Mouse (Mus musculus) CH12.LX (cell line): ENCODE measurements at regions not wholly inside any gene's neighbourhood (a gene's known extent, or its start where the extent isn't known, plus 50 kb on each side); places are given as distances from the start of the nearest gene placed in this dataset.

Experiments
- DNase-seq: peaks from one replicate; pipeline ENCODE4 v3.0.0-alpha.2; 2013; ENCODE audit errors: extremely low read depth
- H3K27ac ChIP-seq: 2 replicates; pipeline ENCODE4 v1.5.1; 2012; ENCODE audit warnings: low read depth, mild to moderate bottlenecking, control low read depth, moderate library complexity; ENCODE audit not compliant: insufficient read depth
- H3K27me3 ChIP-seq: replicated peaks from 2 replicates; pipeline ENCODE3; 2012; ENCODE audit warnings: inconsistent platforms
- H3K36me3 ChIP-seq, 2 experiments: replicated peaks in 1 of 2; 2 replicates each; pipeline versions ENCODE3 to v1.6.1; 2012; ENCODE audit warnings: inconsistent platforms in 1 of 2, low read length in 1 of 2, mild to moderate bottlenecking in 1 of 2, mixed read lengths in 1 of 2, moderate library complexity in 1 of 2; ENCODE audit not compliant: control insufficient read depth in 1 of 2, insufficient read depth in 1 of 2
- H3K4me1 ChIP-seq, 2 experiments: 2 replicates each; pipeline ENCODE4 v1.6.1; 2012; ENCODE audit warnings: inconsistent platforms in 1 of 2, moderate library complexity in 1 of 2; ENCODE audit not compliant: insufficient read depth in 2 of 2, control insufficient read depth in 1 of 2
- H3K4me2 ChIP-seq: 2 replicates; pipeline ENCODE4 v1.6.1; 2012; ENCODE audit warnings: low read depth, mild to moderate bottlenecking, control low read depth; ENCODE audit not compliant: poor library complexity, insufficient read depth, severe bottlenecking
- H3K4me3 ChIP-seq, 3 experiments: fragments of 150-350 bp in 1 of 3; sonication (generic) in 1 of 3; replicated peaks in 1 of 3; 2 replicates each; pipeline versions ENCODE3 to v1.5.1; 2011 to 2012; ENCODE audit warnings: low read depth in 2 of 3, low read length in 2 of 3, mild to moderate bottlenecking in 2 of 3, moderate library complexity in 2 of 3, control low read depth in 1 of 3, improper control_type of control experiment in 1 of 3, inconsistent platforms in 1 of 3, mixed read lengths in 1 of 3; ENCODE audit not compliant: poor library complexity in 1 of 3
- H3K79me2 ChIP-seq: replicated peaks from 2 replicates; pipeline ENCODE4 v1.6.1; 2012; ENCODE audit warnings: mild to moderate bottlenecking, moderate library complexity; ENCODE audit not compliant: control insufficient read depth, poor library complexity, insufficient read depth, severe bottlenecking; ENCODE audit errors: extremely low read depth
- H3K9ac ChIP-seq: 2 replicates; pipeline ENCODE4 v1.6.1; 2012; ENCODE audit warnings: low read depth, mild to moderate bottlenecking, control low read depth, moderate library complexity; ENCODE audit not compliant: insufficient read depth
- H3K9me3 ChIP-seq: replicated peaks from 2 replicates; pipeline ENCODE3; 2012; ENCODE audit warnings: low read length, inconsistent platforms, mixed read lengths
- CHD2 ChIP-seq: IDR thresholded peaks from 2 replicates; pipeline ENCODE4 v1.6.1; 2011; ENCODE audit warnings: low read length, improper control_type of control experiment
- CTCF ChIP-seq, 2 experiments: IDR thresholded peaks in 1 of 2; conservative IDR thresholded peaks in 1 of 2; 2 replicates each; pipeline ENCODE4 v1.5.1; 2011 to 2012; ENCODE audit warnings: low read depth in 2 of 2, low read length in 2 of 2, improper control_type of control experiment in 1 of 2, inconsistent platforms in 1 of 2, mild to moderate bottlenecking in 1 of 2, moderate library complexity in 1 of 2
- E2F4 ChIP-seq: IDR thresholded peaks from 2 replicates; pipeline ENCODE4 v1.6.1; 2011; ENCODE audit warnings: low read depth, low read length, improper control_type of control experiment; ENCODE audit not compliant: insufficient replicate concordance
- EP300 ChIP-seq: IDR thresholded peaks from 2 replicates; pipeline ENCODE4 v1.6.1; 2011; ENCODE audit warnings: low read length, improper control_type of control experiment
- ETS1 ChIP-seq: conservative IDR thresholded peaks from 2 replicates; pipeline ENCODE4 v1.6.1; 2012; ENCODE audit warnings: low read depth, mild to moderate bottlenecking, inconsistent platforms, low read length, improper control_type of control experiment, moderate library complexity
- HCFC1 ChIP-seq: IDR thresholded peaks from 2 replicates; pipeline ENCODE4 v1.6.1; 2012; ENCODE audit warnings: low read depth, mild to moderate bottlenecking, inconsistent platforms, low read length, improper control_type of control experiment
- JUN ChIP-seq: IDR thresholded peaks from 2 replicates; pipeline ENCODE4 v1.6.1; 2011; ENCODE audit warnings: low read depth, mild to moderate bottlenecking, low read length, improper control_type of control experiment, moderate library complexity; ENCODE audit not compliant: insufficient read depth
- MAFK ChIP-seq: IDR thresholded peaks from 2 replicates; pipeline ENCODE4 v1.6.1; 2011; ENCODE audit warnings: low read length, improper control_type of control experiment; ENCODE audit not compliant: insufficient replicate concordance
- MAZ ChIP-seq: IDR thresholded peaks from 2 replicates; pipeline ENCODE4 v1.6.1; 2012; ENCODE audit warnings: low read depth, mild to moderate bottlenecking, inconsistent platforms, low read length, improper control_type of control experiment, moderate library complexity
- MYC ChIP-seq: IDR thresholded peaks from 2 replicates; pipeline ENCODE4 v1.6.1; 2011; ENCODE audit warnings: low read depth, mild to moderate bottlenecking, improper control_type of control experiment, low read length
- NELFE ChIP-seq: IDR thresholded peaks from 2 replicates; pipeline ENCODE4 v1.6.1; 2011; ENCODE audit warnings: low read depth, low read length, improper control_type of control experiment
- POLR2A ChIP-seq: IDR thresholded peaks from 2 replicates; pipeline ENCODE4 v1.6.1; 2011; ENCODE audit warnings: low read depth, mild to moderate bottlenecking, improper control_type of control experiment, low read length
- POLR2AphosphoS2 ChIP-seq: IDR thresholded peaks from 2 replicates; pipeline ENCODE4 v1.6.1; 2011; ENCODE audit warnings: low read depth, low read length, improper control_type of control experiment
- RCOR1 ChIP-seq: conservative IDR thresholded peaks from 2 replicates; pipeline ENCODE4 v1.6.1; 2012; ENCODE audit warnings: low read depth, mild to moderate bottlenecking, inconsistent platforms, low read length, improper control_type of control experiment
- SIN3A ChIP-seq: IDR thresholded peaks from 2 replicates; pipeline ENCODE4 v1.6.1; 2012; ENCODE audit warnings: low read length, improper control_type of control experiment, inconsistent platforms
- TCF12 ChIP-seq: IDR thresholded peaks from 2 replicates; pipeline ENCODE4 v1.6.1; 2014; ENCODE audit warnings: low read depth, mild to moderate bottlenecking, inconsistent platforms, low read length, improper control_type of control experiment
- UBTF ChIP-seq: IDR thresholded peaks from 2 replicates; pipeline ENCODE4 v1.6.1; 2012; ENCODE audit warnings: low read depth, mild to moderate bottlenecking, inconsistent platforms, low read length, improper control_type of control experiment, moderate library complexity
- ZC3H11A ChIP-seq: IDR thresholded peaks from 2 replicates; pipeline ENCODE4 v1.6.1; 2012; ENCODE audit warnings: low read depth, mild to moderate bottlenecking, inconsistent platforms, low read length, improper control_type of control experiment
- ZKSCAN1 ChIP-seq: IDR thresholded peaks from 2 replicates; pipeline ENCODE4 v1.6.1; 2012; ENCODE audit warnings: low read depth, inconsistent platforms, low read length, improper control_type of control experiment, borderline replicate concordance
- ZNF384 ChIP-seq: IDR thresholded peaks from 2 replicates; pipeline ENCODE4 v1.6.1; 2012; ENCODE audit warnings: low read depth, low read length, improper control_type of control experiment, inconsistent platforms
- dilution Hi-C: fragments of 300-500 bp; cut with MboI; formaldehyde crosslinking; loops from 2 replicates; pipeline ENCODE4 v1.14.3; 2020; ENCODE audit warnings: low sequenced_read_pairs; ENCODE audit not compliant: extremely low pct_unique_long_range_greater_than_20kb, extremely low pct_ligation_motif_present
- in situ Hi-C: fragments of 300-500 bp; cut with MboI; formaldehyde crosslinking; loops from 3 replicates; pipeline ENCODE4 v1.14.3; 2019; ENCODE audit warnings: low sequenced_read_pairs, low pct_ligation_motif_present, low pct_unique_long_range_greater_than_20kb, mixed read lengths

GRCm38 (mm10) chr16:30654226-30654625 is 54.7 kb downstream of the Fam43a start:
- Histone ChIP-seq H3K9ac (no peak overlapping the region), H3K36me3 (no peaks in the 10 kb centered on the region), H3K4me1 (peaks cover 18 to 62% of the 10 kb centered on the region in 2 experiments)
- in situ Hi-C loops, result no loop called here
- TF ChIP-seq SIN3A (no peak), E2F4 (no peak), JUN (no peak), UBTF (no peak), ZNF384 (no peak), NELFE (no peak), MYC (no peak), CHD2 (no peak), POLR2A (no peak), TCF12 (no peak), POLR2AphosphoS2 (no peak), ZKSCAN1 (no peak), MAFK (no peak), CTCF (conservative IDR thresholded peaks at IDR 0.05 in 1 of 2, IDR thresholded peaks at IDR 0.05 in 1 of 2; ENCODE audit: low read depth in 2 of 2, low read length in 2 of 2) (no peak), HCFC1 (no peak), RCOR1 (no peak), EP300 (no peak)
- TF ChIP-seq, all 38 proteins: peak for 0
- no peak for DNase-seq
- H3K27ac ChIP-seq, result no peak overlapping the region
- H3K79me2 ChIP-seq, result no peaks in the 10 kb centered on the region
- H3K4me2 ChIP-seq, result no peak overlapping the region
- dilution Hi-C loops, result no loop called here
- peaks cover 3% of the 10 kb centered on the region for H3K9me3 ChIP-seq
- no peaks in the 10 kb centered on the region for H3K27me3 ChIP-seq
- no peak overlapping the region for H3K4me3 ChIP-seq

GRCm38 (mm10) chr16:30655798-30656221 is 56.3 kb downstream of the Fam43a start:
- TF ChIP-seq ETS1, result no peak
- TF ChIP-seq NELFE, result no peak
- TF ChIP-seq ZC3H11A, result no peak
- peak; percentile 23; the same call in 1 of the 2 replicates for TF ChIP-seq CHD2
- TF ChIP-seq MAFK, result no peak
- no peak for TF ChIP-seq CTCF (conservative IDR thresholded peaks at IDR 0.05 in 1 of 2, IDR thresholded peaks at IDR 0.05 in 1 of 2; ENCODE audit: low read depth in 2 of 2, low read length in 2 of 2)
- TF ChIP-seq MAZ, result no peak
- no peak for TF ChIP-seq POLR2A
- Histone ChIP-seq H3K27me3 (no peaks in the 10 kb centered on the region), H3K4me3 (no peak overlapping the region), H3K4me1 (peaks cover 15 to 56% of the 10 kb centered on the region in 2 experiments), H3K9me3 (no peaks in the 10 kb centered on the region), H3K9ac (no peak overlapping the region), H3K79me2 (no peaks in the 10 kb centered on the region), H3K36me3 (no peaks in the 10 kb centered on the region), H3K27ac (no peak overlapping the region), H3K4me2 (no peak overlapping the region)
- in situ Hi-C loops, result no loop called here
- no peak for DNase-seq
- dilution Hi-C loops, result no loop called here
